ENCODE assay signal across 8 mouse cellular contexts in the genomic region with DNA sequence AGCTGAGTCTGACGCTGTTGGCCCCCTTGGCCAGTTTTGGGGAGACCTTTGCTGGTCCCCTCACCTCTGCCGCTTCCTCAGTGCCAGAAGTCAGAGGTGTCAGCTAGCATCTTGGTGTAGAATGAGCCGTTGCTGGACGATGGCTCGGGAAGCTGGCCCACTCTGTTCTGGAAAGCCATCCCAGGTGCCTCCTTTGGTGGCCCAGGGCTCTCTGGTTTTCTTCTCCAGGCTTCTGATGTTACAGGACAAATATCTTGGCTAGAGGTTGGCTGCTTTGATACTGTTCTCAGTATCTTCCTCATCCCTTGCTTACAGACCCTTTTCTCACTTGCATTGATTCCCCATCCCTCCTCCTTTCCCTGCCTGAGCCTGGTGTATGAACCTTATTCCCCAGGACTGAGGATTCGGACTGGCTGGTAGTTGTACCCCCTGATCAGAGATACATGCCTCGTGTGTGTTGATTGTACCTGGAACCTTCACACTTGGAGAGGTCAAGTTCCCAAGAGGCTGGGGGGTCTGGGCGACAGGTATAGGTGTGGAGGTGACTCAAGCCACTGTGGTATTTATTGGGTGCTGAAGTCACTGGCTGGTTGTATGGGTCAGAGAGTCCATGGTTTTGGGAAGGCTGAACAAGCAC. TPM values are rescaled to one million over a fixed set of nuclear protein-coding genes. Genes with fewer than 3 reads are reported as not detected.
DNase-seq lines count a peak whose midpoint lies in the region; ATAC-seq and TF ChIP-seq lines count a peak whose summit lies in the region.

No protein-coding gene starts in this region.

- no peak for TF ChIP-seq CTCF in kidney, postnatal 0 days (IDR thresholded peaks at IDR 0.05; ENCODE audit: low read depth)

- no peak for ATAC-seq in kidney, postnatal 0 days (replicated peaks; ENCODE audit: low FRiP score, low read depth)
- ATAC-seq in hindbrain, embryonic 15.5 days (ENCODE audit: low FRiP score, low read depth): no peak; the same call in 1 of the 2 replicates
- 0 out of 2 replicates have a peak, but pooled peaks have one; percentile 2 for ATAC-seq in midbrain, embryonic 16.5 days

- H3K9me3 ChIP-seq in kidney, postnatal 0 days (replicated peaks; ENCODE audit: low read length): no peaks in the 10 kb centered on the region
- no peaks in the 10 kb centered on the region for H3K9me3 ChIP-seq in embryonic facial prominence, embryonic 10.5 days
- no peaks in the 10 kb centered on the region for H3K9me3 ChIP-seq in hindbrain, embryonic 15.5 days
- no peaks in the 10 kb centered on the region for H3K9me3 ChIP-seq in midbrain, embryonic 16.5 days (replicated peaks; ENCODE audit: control insufficient read depth, low read length, poor library complexity, severe bottlenecking)

- peak overlapping the region; percentile 62 for H3K4me3 ChIP-seq in kidney, postnatal 0 days (replicated peaks; ENCODE audit: low read depth, low read length)
- H3K4me3 ChIP-seq in embryonic facial prominence, embryonic 10.5 days: peak overlapping the region; percentile 81
- peak overlapping the region; percentile 60 for H3K4me3 ChIP-seq in hindbrain, embryonic 15.5 days
- H3K4me3 ChIP-seq in midbrain, embryonic 16.5 days (ENCODE audit: low read depth, low read length): peak overlapping the region; percentile 61

- H3K4me2 ChIP-seq in kidney, postnatal 0 days (ENCODE audit: low read length): peak overlapping the region; percentile 95
- peak overlapping the region; percentile 89 for H3K4me2 ChIP-seq in hindbrain, embryonic 15.5 days
- H3K4me2 ChIP-seq in midbrain, embryonic 16.5 days (ENCODE audit: low read length): peak overlapping the region; percentile 91

- peaks cover 4% of the 10 kb centered on the region; the same call in 1 of the 2 replicates for H3K4me1 ChIP-seq in kidney, postnatal 0 days (replicated peaks; ENCODE audit: insufficient read depth, low read length)
- peaks cover 55% of the 10 kb centered on the region for H3K4me1 ChIP-seq in embryonic facial prominence, embryonic 10.5 days
- H3K4me1 ChIP-seq in hindbrain, embryonic 15.5 days (replicated peaks): peaks cover 38% of the 10 kb centered on the region
- peaks cover 19% of the 10 kb centered on the region for H3K4me1 ChIP-seq in midbrain, embryonic 16.5 days (ENCODE audit: control insufficient read depth, insufficient read depth, low read length)

- 21% methylated on average over 8 of the region's 8 CpGs for WGBS in kidney, postnatal 0 days
- 25% methylated on average over 8 of the region's 8 CpGs for WGBS in embryonic facial prominence, embryonic 10.5 days
- 26% methylated on average over 8 of the region's 8 CpGs for WGBS in hindbrain, embryonic 15.5 days
- WGBS in midbrain, embryonic 16.5 days: 25% methylated on average over 8 of the region's 8 CpGs

- no peak overlapping the region for H3K27ac ChIP-seq in kidney, postnatal 0 days
- peak overlapping the region; percentile 86 for H3K27ac ChIP-seq in embryonic facial prominence, embryonic 10.5 days (replicated peaks)
- peak overlapping the region; percentile 75 for H3K27ac ChIP-seq in hindbrain, embryonic 15.5 days (replicated peaks)
- peak overlapping the region; percentile 50 for H3K27ac ChIP-seq in midbrain, embryonic 16.5 days (ENCODE audit: low read length)

- no peaks in the 10 kb centered on the region for H3K27me3 ChIP-seq in kidney, postnatal 0 days (ENCODE audit: insufficient read depth, low read length)
- peaks cover 21% of the 10 kb centered on the region for H3K27me3 ChIP-seq in embryonic facial prominence, embryonic 10.5 days (replicated peaks; ENCODE audit: low read depth, poor library complexity, severe bottlenecking)
- no peaks in the 10 kb centered on the region for H3K27me3 ChIP-seq in hindbrain, embryonic 15.5 days
- H3K27me3 ChIP-seq in midbrain, embryonic 16.5 days (ENCODE audit: control insufficient read depth, insufficient read depth, low read depth, low read length): no peaks in the 10 kb centered on the region

- H3K36me3 ChIP-seq in kidney, postnatal 0 days (ENCODE audit: insufficient read depth, low read length): no peaks in the 10 kb centered on the region
- H3K36me3 ChIP-seq in embryonic facial prominence, embryonic 10.5 days (replicated peaks): no peaks in the 10 kb centered on the region
- no peaks in the 10 kb centered on the region for H3K36me3 ChIP-seq in hindbrain, embryonic 15.5 days
- H3K36me3 ChIP-seq in midbrain, embryonic 16.5 days (ENCODE audit: control insufficient read depth, insufficient read depth, low read length): no peaks in the 10 kb centered on the region

- H3K9ac ChIP-seq in kidney, postnatal 0 days (ENCODE audit: low read depth, low read length): peak overlapping the region; percentile 80
- H3K9ac ChIP-seq in hindbrain, embryonic 15.5 days: peak overlapping the region; percentile 86
- peak overlapping the region; percentile 94 for H3K9ac ChIP-seq in midbrain, embryonic 16.5 days (ENCODE audit: low read depth, low read length)

- peak; percentile 7 for DNase-seq in kidney, postnatal 0 days (ENCODE audit: low spot score)
- no peak for DNase-seq in kidney, adult 9 months
- DNase-seq in embryonic facial prominence, embryonic 10.5 days (ENCODE audit: low spot score): peak; percentile 27
- DNase-seq in layer of hippocampus, postnatal 36 days: no peak
- DNase-seq in retina, postnatal 1 day: no peak
- no peak for DNase-seq in gastrocnemius, adult 8-10 months (ENCODE audit: low spot score in 2 of 2)

RNA-seq across cellular contexts. Expression of gene Epb41l1, which starts 55.5 kb away (rescaled TPM):
- polyA plus RNA-seq in kidney, postnatal 0 days (2015; fragmentation: Nextera tagmentation; extraction: Ambion mirVana): 1.6 and 2.0 TPM in 2 replicates
- 1.2 and 1.6 TPM in 2 replicates for polyA plus RNA-seq in embryonic facial prominence, embryonic 10.5 days (2016; fragmentation: Nextera tagmentation; extraction: Ambion mirVana)
- 15.7 and 16.1 TPM in 2 replicates for polyA plus RNA-seq in hindbrain, embryonic 15.5 days (2015; fragmentation: Nextera tagmentation; extraction: Ambion mirVana)
- 18.5 and 19.4 TPM in 2 replicates for polyA plus RNA-seq in midbrain, embryonic 16.5 days (2015; fragmentation: Nextera tagmentation; extraction: Ambion mirVana)
- total RNA-seq in layer of hippocampus, postnatal 36 days (2021): 100 to 1,000 TPM; 317 to 355 TPM
- 1 to 10 TPM; 3.0 to 6.0 (median 3.5) TPM for total RNA-seq in gastrocnemius, adult 8-10 months (2022)

Comparison
In these comparisons a context has a peak if more than half of its experiments do, and no peak if none do; other contexts are left out.
1. DNase-seq: peak in kidney, postnatal 0 days (single experiment) and embryonic facial prominence, embryonic 10.5 days (single experiment); none in kidney, adult 9 months (single experiment), layer of hippocampus, postnatal 36 days (0 of 2), retina, postnatal 1 day (single experiment) and gastrocnemius, adult 8-10 months (0 of 2).
2. Peak in every context shown above with its lines, with median percentiles within 50 percentile points of each other: H3K4me2 ChIP-seq, H3K4me3 ChIP-seq and H3K9ac ChIP-seq.